Mouse (Mus musculus): ENCODE data around the gene Gm11733. TPM values are rescaled to one million over a fixed set of nuclear protein-coding genes. Genes with fewer than 3 reads are reported as not detected.
"Not testable (repeated sequence)": the region's sequence is repeated elsewhere in the genome, so short reads cannot be mapped to it uniquely, and the experiment has no call there.

Gene Gm11733
- polyA plus RNA-seq, 1 experiment from 2014 or later: 0.08 TPM

GRCm38 (mm10) chr11:117454086-117454485 is 30.1 kb upstream of the Gm11733 start:
- Histone ChIP-seq H3K9me3 (ENCODE audit: low read depth, low read length) (no peaks in the 10 kb centered on the region), H3K4me3 (ENCODE audit: low read depth, low read length) (no peak overlapping the region), H3K27me3 (ENCODE audit: insufficient read depth, low read length) (peaks cover 4% of the 10 kb centered on the region; the same call in 1 of the 2 replicates), H3K4me1 (ENCODE audit: insufficient read depth) (no peaks in the 10 kb centered on the region), H3K9ac (no peak overlapping the region), H3K4me2 (no peak overlapping the region), H3K27ac (ENCODE audit: low read depth) (no peak overlapping the region), H3K36me3 (ENCODE audit: insufficient read depth) (no peaks in the 10 kb centered on the region)
- no peak for ATAC-seq (ENCODE audit: insufficient read depth)
- no peak for TF ChIP-seq CTCF (IDR thresholded peaks at IDR 0.05; ENCODE audit: low read depth)
- DNase-seq: no peak
- 22% methylated on average over 10 of the region's 10 CpGs for WGBS

DNA sequence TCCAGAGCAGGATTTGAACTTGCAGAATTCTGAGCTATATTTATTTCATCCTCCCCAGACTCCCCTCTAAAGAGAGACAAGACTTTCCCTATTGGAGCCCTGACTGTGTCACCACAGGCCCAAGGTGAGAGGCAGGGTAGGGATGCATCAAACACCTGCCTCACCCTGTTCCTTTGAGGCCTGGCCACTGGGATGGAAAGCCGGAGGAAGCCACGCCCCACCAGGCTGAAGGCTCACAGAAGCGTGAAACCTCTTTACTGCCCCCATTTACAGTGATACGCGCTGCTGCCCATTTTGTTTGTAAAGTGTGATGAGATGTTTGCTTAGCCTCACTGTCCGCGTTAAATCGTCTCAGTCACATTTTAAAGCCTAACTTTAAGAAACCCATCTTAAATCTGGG is 25.0 kb upstream of the Gm11733 start:
- no peak for TF ChIP-seq CTCF (IDR thresholded peaks at IDR 0.05; ENCODE audit: low read depth)
- Histone ChIP-seq H3K9me3 (ENCODE audit: low read depth, low read length) (no peaks in the 10 kb centered on the region), H3K9ac (no peak overlapping the region), H3K4me1 (ENCODE audit: insufficient read depth) (no peaks in the 10 kb centered on the region), H3K4me2 (no peak overlapping the region), H3K27me3 (ENCODE audit: insufficient read depth, low read length) (peaks cover 23% of the 10 kb centered on the region), H3K4me3 (ENCODE audit: low read depth, low read length) (no peak overlapping the region), H3K27ac (ENCODE audit: low read depth) (no peak overlapping the region), H3K36me3 (ENCODE audit: insufficient read depth) (no peaks in the 10 kb centered on the region)
- DNase-seq (no peak), ATAC-seq (ENCODE audit: insufficient read depth) (no peak)
- WGBS: 4% methylated on average over 8 of the region's 8 CpGs

GRCm38 (mm10) chr11:117462202-117462864 is 21.8 kb upstream of the Gm11733 start:
- Histone ChIP-seq H3K27ac (ENCODE audit: low read depth) (no peak overlapping the region), H3K9me3 (ENCODE audit: low read depth, low read length) (no peaks in the 10 kb centered on the region), H3K9ac (no peak overlapping the region), H3K4me2 (0 out of 2 replicates have a peak overlapping the region, but pooled peaks have one; percentile 18), H3K4me3 (ENCODE audit: low read depth, low read length) (no peak overlapping the region), H3K4me1 (ENCODE audit: insufficient read depth) (no peaks in the 10 kb centered on the region), H3K27me3 (ENCODE audit: insufficient read depth, low read length) (peaks cover 23% of the 10 kb centered on the region), H3K36me3 (ENCODE audit: insufficient read depth) (no peaks in the 10 kb centered on the region)
- 2% methylated on average over 16 of the region's 16 CpGs for WGBS
- TF ChIP-seq CTCF (IDR thresholded peaks at IDR 0.05; ENCODE audit: low read depth): no peak
- no peak for ATAC-seq (ENCODE audit: insufficient read depth)
- DNase-seq: no peak

DNA sequence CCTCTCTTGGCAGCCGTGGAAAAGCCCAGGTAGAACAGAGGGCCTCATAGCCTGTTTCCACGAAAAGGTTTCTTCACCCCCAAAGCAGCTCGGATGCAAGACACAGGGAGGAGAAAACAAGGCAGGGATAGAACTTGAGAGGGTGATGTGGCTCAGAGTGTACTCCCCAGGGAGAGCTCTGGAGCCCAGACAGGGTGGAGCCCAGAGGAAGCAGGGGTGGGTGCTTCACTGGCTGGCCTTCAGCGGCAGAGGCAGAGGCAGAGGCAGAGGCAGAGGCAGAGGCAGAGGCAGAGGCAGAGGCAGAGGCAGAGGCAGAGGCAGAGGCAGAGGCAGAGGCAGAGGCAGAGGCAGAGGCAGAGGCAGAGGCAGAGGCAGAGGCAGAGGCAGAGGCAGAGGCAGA is 20.8 kb upstream of the Gm11733 start:
- H3K27ac ChIP-seq (ENCODE audit: low read depth); H3K9ac ChIP-seq; DNase-seq; H3K9me3 ChIP-seq (ENCODE audit: low read depth, low read length); H3K4me2 ChIP-seq; H3K36me3 ChIP-seq (ENCODE audit: insufficient read depth); H3K4me1 ChIP-seq (ENCODE audit: insufficient read depth); H3K4me3 ChIP-seq (ENCODE audit: low read depth, low read length); ATAC-seq (ENCODE audit: insufficient read depth): not testable (repeated sequence)
- WGBS: 69% methylated on average over 4 of the region's 4 CpGs
- peaks cover 23% of the 10 kb centered on the region for H3K27me3 ChIP-seq (ENCODE audit: insufficient read depth, low read length)

GRCm38 (mm10) chr11:117466292-117466691 is 17.9 kb upstream of the Gm11733 start:
- ATAC-seq (ENCODE audit: insufficient read depth) (no peak), DNase-seq (no peak)
- no peaks in the 10 kb centered on the region for H3K36me3 ChIP-seq (ENCODE audit: insufficient read depth)
- no peak overlapping the region for H3K4me3 ChIP-seq (ENCODE audit: low read depth, low read length)
- no peaks in the 10 kb centered on the region for H3K9me3 ChIP-seq (ENCODE audit: low read depth, low read length)
- 0 out of 2 replicates have a peak, but pooled peaks cover 7% of the 10 kb centered on the region for H3K27me3 ChIP-seq (ENCODE audit: insufficient read depth, low read length)
- H3K9ac ChIP-seq: no peak overlapping the region
- no peak for TF ChIP-seq CTCF (IDR thresholded peaks at IDR 0.05; ENCODE audit: low read depth)
- WGBS: 19% methylated on average over 5 of the region's 5 CpGs
- no peak overlapping the region for H3K27ac ChIP-seq (ENCODE audit: low read depth)
- H3K4me2 ChIP-seq: no peak overlapping the region
- no peaks in the 10 kb centered on the region for H3K4me1 ChIP-seq (ENCODE audit: insufficient read depth)

GRCm38 (mm10) chr11:117466911-117467310 is 17.3 kb upstream of the Gm11733 start:
- ATAC-seq (ENCODE audit: insufficient read depth) (no peak), DNase-seq (no peak)
- TF ChIP-seq CTCF (IDR thresholded peaks at IDR 0.05; ENCODE audit: low read depth): no peak
- H3K4me2 ChIP-seq: no peak overlapping the region
- no peaks in the 10 kb centered on the region for H3K4me1 ChIP-seq (ENCODE audit: insufficient read depth)
- 90% methylated on average over 7 of the region's 7 CpGs for WGBS
- H3K4me3 ChIP-seq (ENCODE audit: low read depth, low read length): no peak overlapping the region
- 0 out of 2 replicates have a peak, but pooled peaks cover 1% of the 10 kb centered on the region for H3K27me3 ChIP-seq (ENCODE audit: insufficient read depth, low read length)
- no peak overlapping the region for H3K9ac ChIP-seq
- H3K9me3 ChIP-seq (ENCODE audit: low read depth, low read length): no peaks in the 10 kb centered on the region
- no peaks in the 10 kb centered on the region for H3K36me3 ChIP-seq (ENCODE audit: insufficient read depth)
- no peak overlapping the region for H3K27ac ChIP-seq (ENCODE audit: low read depth)

DNA sequence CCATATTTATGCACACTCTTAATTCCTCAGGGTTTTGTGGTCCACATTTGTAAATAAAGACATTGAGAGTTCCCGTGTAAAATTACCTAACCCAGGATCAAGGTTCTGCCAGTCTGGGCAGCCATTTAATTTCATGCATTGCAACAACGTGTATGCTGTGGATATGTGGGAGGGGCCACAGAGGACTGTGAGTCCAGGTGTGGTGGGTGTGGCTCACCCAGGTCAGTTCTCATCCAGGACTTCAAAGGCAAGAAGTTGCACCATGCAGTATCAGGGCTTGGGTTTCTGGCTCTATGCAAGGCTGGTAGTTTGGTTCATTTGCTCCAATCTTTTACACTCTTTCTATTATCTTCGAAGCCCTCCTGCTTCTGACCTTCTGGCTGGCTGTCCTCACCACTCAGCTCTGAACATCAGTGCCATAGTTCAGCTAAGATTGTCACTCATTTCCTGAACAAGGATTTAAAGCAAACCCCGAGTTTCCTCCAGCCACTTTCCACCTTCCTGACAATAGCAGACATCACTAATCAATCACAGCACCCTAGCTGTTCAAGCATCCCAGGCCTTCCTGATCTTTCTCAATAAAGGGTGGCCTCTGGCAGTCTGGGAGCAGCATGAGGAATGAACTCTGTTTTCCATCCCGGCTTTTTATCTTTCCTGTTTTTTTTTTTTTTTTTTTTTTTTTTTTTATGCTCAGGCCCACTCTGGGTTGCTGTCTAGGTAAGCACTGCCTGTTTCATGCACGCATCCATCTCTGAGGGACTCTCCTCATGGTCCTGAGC is 15.4 kb upstream of the Gm11733 start:
- Histone ChIP-seq H3K4me3 (ENCODE audit: low read depth, low read length) (no peak overlapping the region), H3K36me3 (ENCODE audit: insufficient read depth) (no peaks in the 10 kb centered on the region), H3K27ac (ENCODE audit: low read depth) (no peak overlapping the region), H3K9ac (no peak overlapping the region), H3K4me2 (no peak overlapping the region), H3K4me1 (ENCODE audit: insufficient read depth) (no peaks in the 10 kb centered on the region), H3K27me3 (ENCODE audit: insufficient read depth, low read length) (no peaks in the 10 kb centered on the region), H3K9me3 (ENCODE audit: low read depth, low read length) (no peaks in the 10 kb centered on the region)
- 35% methylated on average over 6 of the region's 6 CpGs for whole genome bisulfite sequencing
- TF ChIP-seq CTCF (IDR thresholded peaks at IDR 0.05; ENCODE audit: low read depth): no peak
- no peak for ATAC-seq (ENCODE audit: insufficient read depth)
- DNase-seq: no peak
